Mouse (Mus musculus) frontal cortex, adult 2 months (tissue): ENCODE measurements around the gene Rasa3. TPM values are rescaled to one million over a fixed set of nuclear protein-coding genes. Genes with fewer than 3 reads are reported as not detected.

Experiments
- DNase-seq, 2 experiments: peaks; one replicate each; pipeline ENCODE4 v3.0.0; 2022; ENCODE audit warnings: low spot score in 1 of 2; ENCODE audit errors: extremely low spot score in 1 of 2
- polyA plus RNA-seq: library from polyadenylated mRNA; depleted of rRNA; stranded (reverse); fragments of >200 nt; gene quantifications from 2 replicates; pipeline ENCODE4 v1.2.3, GENCODE M21; 2012

The Rasa3 gene
- polyA plus RNA-seq, 1 experiment = 95.6 TPM

- no peak for DNase-seq
Measured at GRCm38 (mm10) chr8:13623911-13624421, 53.4 kb downstream of the Rasa3 start.

GRCm38 (mm10) chr8:13623038-13623750 is 54.2 kb downstream of the Rasa3 start:
- DNase-seq = no peak

- DNase-seq = no peak
Measured at GRCm38 (mm10) chr8:13620226-13620920, 57.0 kb downstream of the Rasa3 start.

GRCm38 (mm10) chr8:13616831-13617505 is 60.4 kb downstream of the Rasa3 start:
- DNase-seq = no peak

GRCm38 (mm10) chr8:13614924-13615391 is 62.4 kb downstream of the Rasa3 start:
- no peak for DNase-seq

GRCm38 (mm10) chr8:13614136-13614535 is 63.3 kb downstream of the Rasa3 start:
- DNase-seq = no peak

- DNase-seq = peak in 1 of 2 experiments; percentile 73
Measured at GRCm38 (mm10) chr8:13611702-13612101, 65.7 kb downstream of the Rasa3 start.

- DNase-seq = no peak
Measured at GRCm38 (mm10) chr8:13609971-13610370, 67.4 kb downstream of the Rasa3 start.

GRCm38 (mm10) chr8:13608946-13609345 is 68.5 kb downstream of the Rasa3 start:
- no peak for DNase-seq

- no peak for DNase-seq
Measured at GRCm38 (mm10) chr8:13605920-13606480, 71.4 kb downstream of the Rasa3 start.

- DNase-seq = no peak
Measured at GRCm38 (mm10) chr8:13602621-13603020, 74.8 kb downstream of the Rasa3 start.

GRCm38 (mm10) chr8:13601166-13601565 is 76.2 kb downstream of the Rasa3 start:
- DNase-seq = no peak

- DNase-seq = no peak
Measured at GRCm38 (mm10) chr8:13600716-13601115, 76.7 kb downstream of the Rasa3 start.

- no peak for DNase-seq
Measured at GRCm38 (mm10) chr8:13600204-13600603, 77.2 kb downstream of the Rasa3 start.

GRCm38 (mm10) chr8:13597777-13598176 is 79.6 kb downstream of the Rasa3 start:
- DNase-seq = no peak

- DNase-seq = no peak
Measured at GRCm38 (mm10) chr8:13595861-13596260, 81.5 kb downstream of the Rasa3 start.

GRCm38 (mm10) chr8:13594884-13595323 is 82.5 kb downstream of the Rasa3 start:
- no peak for DNase-seq

GRCm38 (mm10) chr8:13593340-13593739 is 84.1 kb downstream of the Rasa3 start:
- no peak for DNase-seq

GRCm38 (mm10) chr8:13591246-13591645 is 86.2 kb downstream of the Rasa3 start:
- no peak for DNase-seq

GRCm38 (mm10) chr8:13589071-13589470 is 88.3 kb downstream of the Rasa3 start:
- no peak for DNase-seq

- no peak for DNase-seq
Measured at GRCm38 (mm10) chr8:13584652-13585051, 92.8 kb downstream of the Rasa3 start.
